Mouse (Mus musculus) megakaryocyte, embryonic 14.5 days (primary cell): Measurements from ENCODE around the gene Kansl1l. TPM values are rescaled to one million over a fixed set of nuclear protein-coding genes. Genes with fewer than 3 reads are reported as not detected.
A peak's percentile ranks its signal among the peaks of the same experiment; 100 is the strongest.

Experiments used
- H3K27me3 ChIP-seq: replicated peaks from 2 replicates; pipeline ENCODE3; 2012; ENCODE audit warnings: inconsistent platforms
- H3K36me3 ChIP-seq: replicated peaks from 2 replicates; pipeline ENCODE3; 2012; ENCODE audit warnings: low read length, inconsistent platforms, mixed read lengths
- H3K4me1 ChIP-seq: 2 replicates; pipeline ENCODE4 v1.6.1; 2012; ENCODE audit warnings: inconsistent platforms
- H3K4me3 ChIP-seq: replicated peaks from 2 replicates; pipeline ENCODE3; 2012; ENCODE audit warnings: moderate library complexity, mild to moderate bottlenecking, inconsistent platforms
- H3K9me3 ChIP-seq: 2 replicates; pipeline ENCODE4 v1.6.1; 2012; ENCODE audit warnings: inconsistent platforms
- FLI1 ChIP-seq: IDR thresholded peaks from 2 replicates; pipeline ENCODE4 v1.6.1; 2012; ENCODE audit warnings: low read length, inconsistent platforms, mixed read lengths
- GATA1 ChIP-seq: IDR thresholded peaks from 3 replicates; pipeline ENCODE4 v1.6.1; 2012; ENCODE audit warnings: mixed read lengths, low read length, inconsistent platforms, borderline replicate concordance
- polyA plus RNA-seq: library from polyadenylated mRNA; stranded (reverse); fragments of >175 nt; gene quantifications from 2 replicates; pipeline ENCODE4 v1.2.3, GENCODE M21; 2012; ENCODE audit warnings: low replicate concordance; ENCODE audit not compliant: insufficient read depth

The Kansl1l gene
- polyA plus RNA-seq: 0.27 TPM in 1 of 2 replicates, not detected in the other

DNA sequence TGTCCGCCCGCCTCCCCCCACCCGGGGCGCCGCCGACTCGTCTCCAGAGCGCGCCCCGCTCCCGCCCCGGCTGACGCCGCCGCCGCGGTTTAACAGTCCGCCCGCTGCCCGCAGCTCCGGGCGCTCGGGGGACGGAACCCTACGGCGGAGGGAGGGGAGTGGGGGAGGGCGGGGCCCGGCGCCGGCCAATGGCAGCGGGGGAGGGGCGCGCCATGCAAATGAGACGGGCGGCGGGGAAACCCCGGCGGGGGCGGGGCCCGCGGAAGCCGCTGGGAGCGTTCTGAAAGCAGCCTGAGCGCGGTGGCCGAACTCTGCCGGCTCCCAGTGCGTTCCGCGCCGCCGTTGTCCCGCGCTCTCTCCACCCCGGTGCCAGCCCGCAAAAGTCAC lies at the start of gene Kansl1l:
Gene Kansl1l, minus strand, starts transcription at position 110 of the 387 bp plus-strand sequence.
- TF ChIP-seq GATA1: no peak
- TF ChIP-seq FLI1: no peak
- Histone ChIP-seq H3K4me1 (peaks cover 20% of the 10 kb centered on the region), H3K9me3 (no peaks in the 10 kb centered on the region), H3K36me3 (no peaks in the 10 kb centered on the region), H3K27me3 (no peaks in the 10 kb centered on the region), H3K4me3 (peak within 1 kb of the TSS; percentile 99)

DNA sequence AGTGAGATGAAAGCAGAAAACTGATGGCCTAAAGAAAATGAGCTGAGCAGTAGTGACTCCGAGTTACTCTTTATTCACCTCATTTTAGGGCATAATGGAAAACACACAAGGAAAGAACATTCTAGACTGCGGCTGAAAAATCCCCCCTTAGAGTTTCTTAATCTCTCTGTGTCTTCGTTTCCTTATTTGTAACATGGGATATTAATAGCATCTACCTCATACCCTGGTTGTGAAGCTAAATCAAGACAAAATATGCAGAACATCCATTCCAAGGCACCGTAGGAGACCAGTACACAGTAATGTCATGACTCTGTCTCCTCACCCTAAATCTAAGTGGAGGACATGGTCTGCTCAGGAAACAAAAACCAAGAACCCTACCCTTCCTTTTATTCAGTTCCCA lies 48.3 kb upstream of the Kansl1l start:
- H3K27me3 ChIP-seq: peaks cover 7% of the 10 kb centered on the region
- no peaks in the 10 kb centered on the region for H3K36me3 ChIP-seq
- peaks cover 6% of the 10 kb centered on the region for H3K9me3 ChIP-seq
- no peak for TF ChIP-seq FLI1
- no peak for TF ChIP-seq GATA1
- peaks cover 8% of the 10 kb centered on the region for H3K4me1 ChIP-seq
- no peak overlapping the region for H3K4me3 ChIP-seq

DNA sequence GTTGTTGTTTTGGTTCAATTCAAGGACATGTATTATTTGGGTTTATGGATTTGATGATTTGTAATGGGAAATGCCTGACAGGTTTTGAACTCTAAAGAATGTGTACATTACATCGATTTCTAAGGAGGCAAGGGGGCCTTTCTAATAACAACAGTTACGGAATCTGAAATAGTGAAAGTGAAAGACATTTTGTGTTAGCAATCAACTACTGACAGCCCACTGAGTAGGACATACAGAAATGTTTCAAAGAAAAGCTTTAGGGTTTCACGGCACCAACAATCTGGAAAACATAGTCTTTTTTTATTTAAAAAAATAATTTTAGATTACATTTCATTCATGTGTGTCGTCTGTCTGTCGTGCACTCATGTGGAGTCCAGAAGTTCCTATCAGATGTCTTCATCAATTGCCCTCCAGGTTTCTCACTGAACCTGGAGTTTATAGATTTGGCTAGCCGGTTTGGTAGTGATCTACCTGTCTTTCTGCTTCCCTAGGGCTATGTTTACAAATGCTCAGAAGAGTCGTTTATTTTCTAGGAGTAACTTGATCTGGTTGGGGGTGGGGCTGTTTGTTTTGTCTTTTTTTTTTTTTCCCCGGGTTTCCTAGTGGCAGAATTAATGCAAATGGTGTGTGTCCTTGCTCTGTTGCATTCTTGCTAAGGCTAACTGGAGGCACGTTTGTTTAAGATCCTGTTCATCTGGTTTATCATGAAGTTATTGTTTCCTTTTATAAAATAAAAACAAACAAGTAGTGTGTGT lies 46.6 kb upstream of the Kansl1l start:
- TF ChIP-seq GATA1: no peak
- TF ChIP-seq FLI1: no peak
- peak overlapping the region; percentile 98 for H3K4me3 ChIP-seq

DNA sequence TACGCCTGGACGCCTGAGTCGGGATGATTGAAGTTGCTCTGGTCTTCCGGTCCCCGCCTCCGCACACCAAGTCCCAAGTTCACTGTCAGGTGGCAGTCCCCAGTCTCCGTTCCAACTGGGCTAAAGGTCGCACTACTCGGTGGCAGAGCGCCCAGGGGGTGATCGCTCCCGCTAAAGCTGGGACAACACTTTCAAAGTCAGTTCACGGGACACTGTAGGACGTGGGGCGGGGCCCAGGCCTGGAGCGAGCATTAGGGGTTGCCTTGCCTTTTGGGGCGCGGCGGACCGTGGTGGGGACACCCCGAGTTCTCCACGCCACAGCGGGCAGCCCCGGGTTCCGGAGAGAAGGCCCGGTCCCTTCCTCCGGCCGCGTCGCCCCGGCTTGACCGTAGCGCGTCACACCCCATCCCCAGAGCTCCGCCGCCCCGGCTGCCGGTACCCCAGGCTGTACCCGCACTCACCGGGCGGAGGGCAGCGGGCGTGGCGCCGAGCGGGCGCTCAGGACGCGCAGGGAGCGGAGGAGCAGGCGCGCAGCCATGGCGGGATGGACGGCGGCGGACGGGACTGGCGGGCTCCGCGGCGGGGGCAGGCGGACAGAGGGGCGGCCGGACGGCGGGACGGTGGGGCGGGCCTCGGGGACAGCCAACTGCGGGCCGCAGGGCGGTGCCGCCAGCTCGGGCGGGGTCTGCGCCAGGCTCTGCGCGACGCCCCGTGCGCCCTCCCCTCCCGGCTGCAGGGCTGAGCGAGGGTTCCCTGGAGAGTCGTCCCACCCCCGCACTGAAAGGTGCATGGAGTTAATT lies 45.5 kb upstream of the Kansl1l start, which contains the start of gene Acadl:
Gene Acadl, minus strand, starts transcription at position 566 of the 800 bp plus-strand sequence.
- TF ChIP-seq FLI1: no peak
- no peak for TF ChIP-seq GATA1
- Histone ChIP-seq H3K4me1 (peaks cover 16% of the 10 kb centered on the region), H3K9me3 (peaks cover 5% of the 10 kb centered on the region; the same call in 1 of the 2 replicates), H3K36me3 (peaks cover 15% of the 10 kb centered on the region), H3K4me3 (peak within 1 kb of the TSS; percentile 98), H3K27me3 (peaks cover 2% of the 10 kb centered on the region)

More for the DNA sequence above, 46.6 kb upstream of the Kansl1l start:
- Histone ChIP-seq H3K27me3 (peaks cover 7% of the 10 kb centered on the region), H3K9me3 (peaks cover 3% of the 10 kb centered on the region; the same call in 1 of the 2 replicates), H3K36me3 (peaks cover 7% of the 10 kb centered on the region), H3K4me1 (peaks cover 13% of the 10 kb centered on the region)

DNA sequence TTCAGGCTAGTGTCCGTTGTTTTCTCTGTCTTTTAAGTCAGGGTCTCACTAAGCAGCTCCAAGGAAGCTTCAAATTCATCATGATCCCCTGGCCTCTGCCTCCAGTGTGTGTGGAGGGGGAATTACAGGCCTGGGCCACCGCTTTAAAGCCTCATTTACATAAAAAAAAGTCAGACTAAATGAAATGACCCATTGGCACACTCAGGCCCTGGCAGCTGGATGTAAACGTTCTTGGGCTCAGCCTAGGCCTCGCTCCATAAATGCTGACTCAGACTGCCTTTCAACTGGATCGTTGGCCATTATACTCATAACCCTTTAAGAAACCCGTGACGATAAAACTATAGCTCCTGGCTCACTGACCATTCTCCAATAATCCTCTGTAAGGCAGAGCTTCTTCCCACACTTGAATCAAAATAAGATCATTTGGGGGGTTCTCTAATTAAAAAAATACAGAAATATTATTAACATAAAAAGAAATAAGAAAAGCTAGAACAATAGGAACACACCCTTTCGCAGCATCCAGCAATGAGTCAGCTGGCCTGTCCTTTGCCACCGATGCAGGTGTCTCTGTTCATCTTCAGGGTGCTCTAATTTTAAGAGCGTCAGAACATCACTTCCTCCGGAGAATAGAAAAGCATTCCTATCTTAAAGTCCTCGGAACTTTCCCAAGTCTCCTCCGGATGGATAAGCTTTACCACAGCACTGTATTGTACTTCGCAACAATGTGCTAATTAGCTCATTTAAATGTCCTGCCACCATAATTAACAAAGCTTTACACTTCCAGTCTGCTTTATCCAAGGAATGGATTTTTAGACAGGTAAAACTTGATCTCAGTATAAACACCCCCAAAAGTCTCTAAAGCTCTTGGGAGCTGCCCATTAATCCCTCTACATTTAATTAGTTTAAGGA lies 44.7 kb upstream of the Kansl1l start:
- peaks cover 24% of the 10 kb centered on the region for H3K36me3 ChIP-seq
- TF ChIP-seq FLI1 (no peak), GATA1 (no peak)
- no peaks in the 10 kb centered on the region for H3K27me3 ChIP-seq
- peaks cover 16% of the 10 kb centered on the region for H3K4me1 ChIP-seq
- H3K4me3 ChIP-seq: peak overlapping the region; percentile 98
- peaks cover 3% of the 10 kb centered on the region; the same call in 1 of the 2 replicates for H3K9me3 ChIP-seq

DNA sequence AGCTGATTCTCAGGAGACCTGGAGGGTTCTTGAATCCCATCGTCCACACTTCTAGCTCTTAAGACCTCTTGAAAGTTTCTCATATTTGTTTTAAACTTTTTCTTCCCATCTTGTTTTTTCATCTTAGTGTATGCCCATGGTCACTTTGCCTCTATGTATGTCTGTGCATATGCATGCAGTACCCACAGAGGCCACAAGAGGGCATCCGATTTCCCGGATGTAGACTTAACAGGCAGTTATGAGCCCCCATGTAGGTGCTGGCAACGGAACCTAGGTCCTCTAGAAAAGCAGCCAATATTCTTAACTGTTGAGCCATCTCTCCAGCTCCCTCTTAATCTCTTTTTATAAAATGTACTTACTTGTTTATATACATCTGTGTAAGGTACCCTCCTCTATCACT lies 30.1 kb upstream of the Kansl1l start:
- H3K4me1 ChIP-seq: peaks cover 20% of the 10 kb centered on the region
- no peaks in the 10 kb centered on the region for H3K27me3 ChIP-seq
- TF ChIP-seq FLI1: no peak
- TF ChIP-seq GATA1: no peak
- no peak overlapping the region for H3K4me3 ChIP-seq
- H3K36me3 ChIP-seq: peaks cover 70% of the 10 kb centered on the region
- H3K9me3 ChIP-seq: no peaks in the 10 kb centered on the region

DNA sequence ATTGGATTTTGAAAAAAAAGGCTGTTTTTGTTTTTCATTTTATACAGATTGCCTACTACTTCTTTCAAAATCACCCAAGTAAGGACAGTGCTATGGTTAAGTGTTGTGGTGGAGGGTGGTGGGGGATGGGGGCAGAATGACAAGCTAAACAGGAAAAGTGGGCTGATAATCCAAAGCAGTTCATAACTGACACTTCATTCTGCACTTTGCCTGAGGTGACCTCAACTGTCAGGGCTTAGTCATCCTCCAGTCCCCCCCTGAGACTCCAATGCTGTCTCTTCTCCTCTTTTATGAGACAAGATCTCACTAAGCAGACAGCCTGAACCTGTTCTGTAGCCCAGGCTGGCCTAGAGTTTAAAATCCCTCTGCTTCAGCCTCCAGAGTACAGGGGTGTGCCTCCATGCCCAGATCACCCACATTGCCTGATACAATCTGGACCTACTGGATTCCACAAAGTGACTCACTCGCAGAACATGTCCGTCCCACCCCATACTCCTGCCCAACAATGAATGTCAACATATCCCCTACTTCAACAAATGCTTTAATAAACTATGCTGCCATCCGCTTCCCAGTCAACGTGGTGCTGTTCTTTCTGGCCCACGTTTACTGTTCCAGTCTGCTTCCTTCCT lies 28.4 kb upstream of the Kansl1l start:
- Histone ChIP-seq H3K36me3 (peaks cover 66% of the 10 kb centered on the region), H3K4me3 (peak overlapping the region; percentile 42), H3K27me3 (no peaks in the 10 kb centered on the region), H3K4me1 (peaks cover 20% of the 10 kb centered on the region), H3K9me3 (no peaks in the 10 kb centered on the region)
- TF ChIP-seq FLI1 (no peak), GATA1 (no peak)

DNA sequence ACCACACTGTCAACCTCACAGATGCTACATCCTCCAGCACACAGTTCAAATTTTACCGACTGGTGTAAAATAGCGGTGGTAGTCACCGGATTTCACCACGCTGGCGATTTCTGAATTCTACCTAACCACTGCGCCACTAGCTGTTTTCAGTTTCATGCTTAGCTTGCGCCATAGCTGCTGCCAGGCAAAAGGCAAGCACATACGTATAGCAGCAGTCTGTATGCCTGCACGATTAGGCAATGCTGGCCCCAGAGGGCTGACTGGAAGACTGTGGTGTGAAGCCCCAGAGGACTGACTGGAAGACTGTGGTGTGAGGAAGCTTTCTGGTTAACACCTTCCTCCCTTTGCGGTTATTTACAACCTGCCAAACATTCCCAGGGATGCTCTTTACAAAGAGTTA lies 24.6 kb upstream of the Kansl1l start:
- Histone ChIP-seq H3K4me3 (no peak overlapping the region), H3K27me3 (no peaks in the 10 kb centered on the region), H3K4me1 (peaks cover 20% of the 10 kb centered on the region), H3K36me3 (peaks cover 49% of the 10 kb centered on the region), H3K9me3 (no peaks in the 10 kb centered on the region)
- TF ChIP-seq GATA1 (no peak), FLI1 (no peak)

DNA sequence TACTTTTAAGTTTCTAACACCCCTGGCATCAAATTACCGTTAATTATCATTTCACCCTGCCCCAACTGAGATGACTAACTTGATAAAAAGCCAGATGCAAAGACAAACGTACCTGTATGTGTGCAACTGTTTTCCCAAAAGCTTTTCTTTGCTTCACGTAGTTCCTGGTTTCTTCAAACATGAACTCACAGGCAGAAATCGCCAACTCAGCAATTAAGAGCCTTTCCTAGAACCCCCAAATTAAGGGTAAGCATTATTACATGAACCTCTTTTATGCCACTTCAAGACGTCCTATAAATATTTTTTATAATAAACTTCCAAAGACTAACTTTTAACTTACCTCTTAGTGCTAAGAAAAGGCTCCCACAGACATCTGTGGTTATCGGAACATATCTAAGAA lies 24.1 kb upstream of the Kansl1l start:
- H3K4me1 ChIP-seq: peaks cover 17% of the 10 kb centered on the region
- H3K36me3 ChIP-seq: peaks cover 46% of the 10 kb centered on the region
- TF ChIP-seq FLI1: no peak
- no peak for TF ChIP-seq GATA1

More for the DNA sequence above, 24.1 kb upstream of the Kansl1l start:
- no peaks in the 10 kb centered on the region for H3K9me3 ChIP-seq
- H3K4me3 ChIP-seq: no peak overlapping the region
- no peaks in the 10 kb centered on the region for H3K27me3 ChIP-seq
